Mouse (Mus musculus): Measurements from ENCODE around the gene Nck1. TPM values are rescaled to one million over a fixed set of nuclear protein-coding genes. Genes with fewer than 3 reads are reported as not detected.

Nck1 gene
- total RNA-seq (2018; cell fraction: chromatin; rRNA removed), result 100 to 1,000 TPM in 1 of 26 experiments, 10 to 100 TPM in 25; 18.8 to 126 (median 47.6) TPM
- 100 to 1,000 TPM in 1 of 26 experiments, 10 to 100 TPM in 25; 29.8 to 102 (median 38.8) TPM for total RNA-seq (2018; cell fraction: cytosol; rRNA removed)
- total RNA-seq (2018; cell fraction: nucleus; rRNA removed), result 100 to 1,000 TPM in 1 of 26 experiments, 10 to 100 TPM in 25; 25.6 to 111 (median 60.5) TPM
- polyA plus RNA-seq (2018), result 31.2 to 47.4 TPM (median 39.3 TPM) in 3 replicates

DNA sequence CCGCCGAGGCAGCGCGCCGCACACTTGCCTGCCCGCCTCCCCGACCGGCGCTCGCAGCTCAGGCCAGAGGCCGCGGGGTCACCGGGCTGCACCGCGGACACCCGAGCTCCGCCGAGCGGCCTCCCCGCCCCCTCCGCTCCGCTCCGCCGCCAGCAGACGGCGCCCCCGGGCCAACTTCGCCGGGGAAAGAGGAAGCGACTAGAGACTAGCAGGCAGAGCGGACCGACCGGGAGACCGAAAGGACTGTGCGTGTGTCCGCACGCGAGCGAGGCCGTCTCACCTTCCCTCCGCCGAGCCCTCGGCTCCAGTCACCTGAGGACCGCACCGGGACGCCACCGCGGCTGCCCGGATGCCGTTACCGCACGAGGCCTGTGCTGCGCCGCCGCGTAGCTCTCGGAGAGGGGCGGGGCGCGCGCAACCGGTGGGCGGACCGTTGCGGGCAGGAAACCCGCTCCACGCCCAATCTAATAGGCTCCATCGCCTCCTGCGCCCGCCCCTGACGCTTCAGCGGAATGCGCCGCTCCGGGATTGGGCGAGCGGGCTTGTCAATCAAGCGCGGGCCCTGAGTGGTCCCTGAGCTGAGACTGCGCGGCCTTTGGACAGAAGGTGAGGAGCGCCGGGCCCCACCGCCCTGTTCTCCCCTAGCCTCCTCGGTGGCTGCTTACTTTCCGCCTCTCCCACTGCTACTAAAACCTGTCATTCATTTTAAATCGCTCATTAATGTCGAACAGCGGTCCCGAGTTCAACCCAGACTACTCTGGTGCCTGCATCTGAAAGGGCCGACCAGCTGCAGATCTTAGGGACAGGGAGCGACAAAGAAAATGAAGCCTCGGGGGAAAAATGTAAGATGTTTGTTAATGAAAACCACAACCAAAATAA is at the start of gene Nck1:
TSS of gene Nck1 (minus strand) at position 420 of the 879 bp plus-strand sequence.
- under 1% methylated on average over 82 of the region's 93 CpGs for WGBS (ENCODE audit: missing documents)
- Histone ChIP-seq H3K4me3 (ENCODE audit: inconsistent target) (peak within 1 kb of the TSS; percentile 75), H3K36me3 (ENCODE audit: inconsistent target) (no peaks in the 10 kb centered on the region), H3K27ac (peak within 1 kb of the TSS; percentile 47), H3K79me2 (ENCODE audit: inconsistent target) (peaks cover 51% of the 10 kb centered on the region)

DNA sequence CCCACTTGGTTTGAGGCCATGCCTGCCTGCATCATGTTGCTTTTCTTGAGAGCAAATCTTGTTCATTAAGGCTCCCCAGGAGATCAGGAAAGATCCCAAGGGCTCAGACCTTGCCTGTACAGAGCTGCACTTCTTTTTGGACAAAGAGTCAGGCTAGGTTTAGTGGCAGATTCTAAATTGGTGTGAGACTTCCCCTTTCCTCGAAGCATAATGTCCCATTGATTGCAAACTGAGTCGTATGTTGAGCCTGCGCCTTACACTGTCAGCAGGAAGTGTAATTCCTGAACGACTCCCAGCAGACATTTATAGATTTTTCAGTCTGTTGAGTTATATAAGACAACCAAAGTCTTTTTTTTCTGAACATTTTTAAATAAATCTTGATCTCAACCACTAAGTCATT is 44.5 kb upstream of the Nck1 start:
- Histone ChIP-seq H3K36me3 (ENCODE audit: inconsistent target) (no peaks in the 10 kb centered on the region), H3K4me3 (ENCODE audit: inconsistent target) (no peak overlapping the region), H3K27ac (no peak overlapping the region), H3K79me2 (ENCODE audit: inconsistent target) (no peaks in the 10 kb centered on the region)
- WGBS (ENCODE audit: missing documents), result 18% methylated on average over 4 of the region's 4 CpGs

DNA sequence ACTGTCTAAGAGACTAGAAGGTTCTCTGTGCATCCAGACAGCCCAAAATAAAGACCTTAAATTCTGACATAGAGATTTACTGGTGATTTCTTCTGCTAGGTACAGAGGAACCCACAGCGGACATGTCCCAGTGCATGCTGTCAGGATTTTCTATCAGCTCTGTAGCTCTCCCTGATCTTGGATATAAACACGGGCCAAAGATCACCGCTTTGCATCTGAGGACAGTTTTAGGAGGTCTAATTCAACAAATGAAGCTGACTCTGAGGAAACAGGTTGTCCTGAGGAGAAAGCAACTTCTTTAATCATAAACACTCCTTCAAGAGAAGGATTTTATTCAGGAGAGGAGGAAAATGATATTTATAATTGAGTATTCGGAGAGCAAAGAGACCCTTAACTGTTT is 38.1 kb upstream of the Nck1 start:
- no peaks in the 10 kb centered on the region for H3K36me3 ChIP-seq (ENCODE audit: inconsistent target)
- H3K79me2 ChIP-seq (ENCODE audit: inconsistent target), result no peaks in the 10 kb centered on the region
- 91% methylated on average over 4 of the region's 4 CpGs for WGBS (ENCODE audit: missing documents)
- H3K4me3 ChIP-seq (ENCODE audit: inconsistent target), result no peak overlapping the region
- no peak overlapping the region for H3K27ac ChIP-seq

DNA sequence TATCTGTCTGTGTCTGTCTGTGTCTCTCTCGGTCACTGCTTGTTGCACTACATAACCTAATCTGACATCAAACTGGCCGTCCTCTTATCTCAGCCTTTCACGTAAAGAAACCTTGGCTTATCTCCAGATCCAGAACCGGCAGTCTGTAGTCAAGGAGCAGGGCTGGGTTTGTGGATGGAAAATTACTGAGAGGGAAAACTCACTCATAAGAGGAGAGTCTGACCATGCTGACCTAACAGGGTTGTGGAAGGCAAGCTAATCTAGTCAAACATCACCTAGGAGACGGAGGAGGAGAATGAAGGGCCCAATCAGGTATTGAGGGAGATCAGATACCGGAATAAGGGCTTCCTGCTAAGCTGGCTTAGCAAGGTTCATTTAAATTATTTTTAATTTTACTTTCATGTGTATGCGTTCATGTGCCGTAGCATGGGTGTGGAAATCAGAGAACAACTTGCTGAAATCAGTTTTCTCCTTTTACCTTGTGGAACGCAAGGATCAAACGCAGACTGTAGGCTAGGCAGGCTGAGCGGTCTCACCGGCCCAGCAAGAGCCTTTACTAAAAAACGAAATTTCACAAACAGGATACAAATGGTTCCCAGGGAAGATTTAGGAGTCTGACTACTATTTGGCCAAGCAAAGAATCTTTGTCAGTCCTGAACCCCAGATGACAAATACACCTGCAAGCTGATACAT is 37.1 kb upstream of the Nck1 start:
- H3K36me3 ChIP-seq (ENCODE audit: inconsistent target), result no peaks in the 10 kb centered on the region
- 75% methylated on average over 13 of the region's 13 CpGs for WGBS (ENCODE audit: missing documents)
- no peak overlapping the region for H3K27ac ChIP-seq

DNA sequence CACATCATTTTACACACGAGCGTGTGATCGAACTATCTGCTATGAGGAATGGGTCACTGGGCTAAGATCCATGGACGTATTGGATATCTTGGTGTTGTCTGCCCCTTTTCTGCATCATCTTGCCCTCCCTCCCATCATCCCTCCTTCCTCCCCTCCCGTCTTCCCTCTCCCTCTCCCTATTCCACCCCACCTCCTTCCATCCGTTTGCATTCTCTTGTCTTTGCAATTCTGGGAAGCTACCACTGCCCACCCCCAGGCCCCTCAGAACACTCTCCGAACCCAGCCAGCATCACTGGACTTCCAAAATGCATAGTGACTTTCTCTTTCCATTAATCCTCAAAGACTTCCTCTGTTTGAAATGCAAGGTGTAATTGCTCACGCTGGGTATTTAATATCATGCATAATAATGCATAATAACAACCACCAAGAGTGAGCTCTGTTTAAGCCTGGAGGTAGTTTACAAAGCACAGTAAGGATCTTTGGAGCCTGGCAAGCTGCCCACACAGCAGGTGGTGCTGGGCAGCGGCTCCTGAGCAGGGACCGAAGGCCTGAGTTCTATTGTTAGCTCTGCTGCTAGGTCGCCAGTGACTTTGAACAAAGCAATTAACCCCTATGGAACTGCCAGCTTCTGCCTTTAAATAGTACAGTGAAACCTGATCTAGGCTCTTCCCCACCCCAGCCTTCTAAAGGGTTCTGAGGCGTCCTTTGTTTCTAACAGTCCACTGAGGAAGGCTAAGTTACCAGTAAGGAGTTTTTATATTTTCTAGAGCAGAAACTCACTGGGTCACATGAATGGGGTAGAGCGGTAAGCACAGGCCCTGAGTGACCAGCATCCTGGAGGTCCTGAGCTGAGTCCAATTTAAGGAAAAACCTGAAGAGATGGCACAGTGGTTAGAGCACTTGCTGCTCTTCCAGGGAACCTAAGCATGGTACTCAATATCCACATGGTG is 35.9 kb upstream of the Nck1 start:
- no peaks in the 10 kb centered on the region for H3K36me3 ChIP-seq (ENCODE audit: inconsistent target)
- WGBS (ENCODE audit: missing documents), result 88% methylated on average over 12 of the region's 13 CpGs
- H3K79me2 ChIP-seq (ENCODE audit: inconsistent target), result no peaks in the 10 kb centered on the region
- no peak overlapping the region for H3K4me3 ChIP-seq (ENCODE audit: inconsistent target)
- no peak overlapping the region for H3K27ac ChIP-seq

More for the DNA sequence above, 37.1 kb upstream of the Nck1 start:
- Histone ChIP-seq H3K4me3 (ENCODE audit: inconsistent target) (no peak overlapping the region), H3K79me2 (ENCODE audit: inconsistent target) (no peaks in the 10 kb centered on the region)

DNA sequence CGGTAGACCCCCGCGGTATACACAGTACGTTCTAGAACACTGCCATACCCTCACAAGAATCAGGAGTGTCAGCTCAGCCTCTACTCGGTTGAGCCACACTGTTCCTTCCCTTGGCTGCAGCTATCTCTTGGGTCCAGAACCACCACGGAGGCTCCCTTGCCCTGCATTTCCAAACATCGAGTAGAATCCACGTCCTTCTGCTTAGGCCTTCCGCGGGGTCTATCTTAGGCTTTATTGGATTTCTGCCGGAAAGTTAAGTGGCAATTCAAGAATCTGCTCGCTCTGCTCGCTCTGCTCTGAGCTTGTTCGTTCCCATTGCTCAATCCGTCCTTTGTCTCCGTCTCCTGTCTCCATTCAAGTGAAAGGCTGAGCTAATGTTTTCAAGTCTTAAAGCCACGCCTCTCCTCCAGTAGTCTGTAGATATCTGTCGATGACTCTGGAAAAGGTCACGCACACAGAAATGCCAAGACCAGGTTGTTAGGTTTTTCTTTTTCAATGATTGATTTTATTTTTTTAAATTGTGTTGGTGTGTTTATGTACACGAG is 34.3 kb upstream of the Nck1 start:
- no peak overlapping the region for H3K27ac ChIP-seq
- WGBS (ENCODE audit: missing documents), result 86% methylated on average over 20 of the region's 20 CpGs
- H3K79me2 ChIP-seq (ENCODE audit: inconsistent target), result no peaks in the 10 kb centered on the region
- H3K36me3 ChIP-seq (ENCODE audit: inconsistent target), result no peaks in the 10 kb centered on the region
- no peak overlapping the region for H3K4me3 ChIP-seq (ENCODE audit: inconsistent target)

DNA sequence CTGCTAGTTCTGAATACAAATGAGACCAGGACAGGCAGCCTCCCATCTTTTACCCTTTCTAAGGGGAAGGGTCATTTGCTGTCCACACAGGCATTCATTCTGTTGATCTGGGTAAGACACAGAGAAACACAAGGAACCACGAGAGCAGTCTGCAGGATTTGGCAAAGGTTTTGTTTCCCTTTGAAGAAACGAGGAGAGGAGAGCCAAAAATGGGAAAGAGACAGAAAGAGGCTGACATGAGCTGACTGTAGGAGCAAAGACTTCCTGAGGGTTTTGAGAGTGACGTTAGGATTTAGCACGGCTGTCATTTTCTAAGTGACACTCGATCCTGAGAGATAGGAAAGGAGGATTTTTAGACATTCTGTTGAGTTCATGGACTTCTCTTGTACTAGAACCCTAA is 28.0 kb upstream of the Nck1 start:
- 77% methylated on average over 5 of the region's 5 CpGs for WGBS (ENCODE audit: missing documents)
- Histone ChIP-seq H3K27ac (no peak overlapping the region), H3K36me3 (ENCODE audit: inconsistent target) (no peaks in the 10 kb centered on the region), H3K4me3 (ENCODE audit: inconsistent target) (no peak overlapping the region), H3K79me2 (ENCODE audit: inconsistent target) (no peaks in the 10 kb centered on the region)

DNA sequence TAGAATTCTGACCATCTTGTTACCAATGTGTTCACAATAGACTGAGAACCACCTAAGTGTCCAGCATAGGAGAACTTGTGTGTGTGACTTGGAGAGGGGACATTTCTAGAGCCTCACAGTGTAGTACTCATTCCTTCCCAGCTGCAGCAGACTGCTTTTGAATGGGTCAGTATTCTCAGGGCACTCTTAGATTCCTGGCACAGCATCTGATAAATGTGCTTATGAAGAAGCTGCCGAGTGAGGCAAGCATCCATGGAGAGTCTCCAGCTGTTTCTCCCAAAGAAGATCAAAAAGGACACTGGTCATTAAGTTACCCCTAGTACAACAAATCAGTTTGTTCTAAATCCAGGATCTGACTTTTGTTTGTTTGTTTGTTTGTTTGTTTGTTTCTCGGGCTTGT is 27.4 kb upstream of the Nck1 start:
- 92% methylated on average over 1 of the region's 2 CpGs for WGBS (ENCODE audit: missing documents)
- H3K36me3 ChIP-seq (ENCODE audit: inconsistent target), result no peaks in the 10 kb centered on the region
- no peaks in the 10 kb centered on the region for H3K79me2 ChIP-seq (ENCODE audit: inconsistent target)
- no peak overlapping the region for H3K4me3 ChIP-seq (ENCODE audit: inconsistent target)
- no peak overlapping the region for H3K27ac ChIP-seq

DNA sequence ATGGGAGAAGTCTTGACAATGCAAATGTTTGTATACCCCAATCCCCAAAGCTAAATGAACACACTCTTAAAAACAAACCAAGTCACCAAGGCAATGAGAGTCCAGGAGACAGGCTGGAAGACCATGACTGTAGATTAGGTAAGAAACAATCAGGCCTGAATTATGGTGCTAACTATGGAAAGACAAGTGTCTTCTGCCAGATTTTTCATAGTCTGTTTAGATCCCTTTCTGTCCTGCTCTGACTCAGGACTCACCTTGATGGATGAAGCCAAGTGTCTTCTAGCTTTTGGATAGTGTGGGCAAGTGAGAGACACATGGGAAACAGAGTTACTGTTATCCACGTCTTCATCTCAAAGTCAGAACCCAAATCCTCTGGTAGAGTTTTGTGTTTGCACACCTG is 25.6 kb upstream of the Nck1 start:
- H3K27ac ChIP-seq, result no peak overlapping the region
- no peak overlapping the region for H3K4me3 ChIP-seq (ENCODE audit: inconsistent target)
- 90% methylated on average over 1 of the region's 1 CpGs for WGBS (ENCODE audit: missing documents)
- no peaks in the 10 kb centered on the region for H3K36me3 ChIP-seq (ENCODE audit: inconsistent target)
- no peaks in the 10 kb centered on the region for H3K79me2 ChIP-seq (ENCODE audit: inconsistent target)

DNA sequence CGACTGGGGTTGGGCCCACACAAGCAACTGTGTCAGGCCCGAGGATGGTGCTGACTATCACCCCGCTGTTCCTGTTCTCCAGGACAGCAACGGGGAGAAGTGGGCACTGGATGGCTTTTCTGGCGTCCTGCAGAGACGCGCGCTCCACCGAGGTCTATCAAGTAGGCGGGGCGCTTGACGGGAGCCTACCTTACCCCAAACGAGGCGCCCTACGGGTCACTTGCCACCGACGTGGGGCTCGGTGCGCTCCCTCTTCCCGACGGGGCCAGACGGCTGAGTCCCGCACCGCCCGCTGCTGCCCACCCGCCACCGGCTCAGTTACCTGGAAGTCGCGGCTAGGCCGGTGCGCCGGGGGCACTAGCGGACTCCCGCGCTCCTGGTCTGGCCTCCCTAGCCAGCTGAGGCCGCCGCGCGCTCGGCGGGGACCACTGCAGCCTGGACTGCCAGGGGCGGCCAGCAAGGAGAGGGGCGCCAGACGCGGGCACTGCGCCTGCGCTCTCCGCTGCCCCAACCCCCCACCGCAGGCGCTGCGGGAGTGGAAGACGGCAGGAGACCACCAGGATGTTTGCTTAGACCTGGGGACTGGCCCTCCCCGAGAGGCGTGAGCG is 24.8 kb upstream of the Nck1 start, which contains the start of gene Slc35g2:
TSS of gene Slc35g2 (minus strand) at position 465 of the 608 bp plus-strand sequence.
- Histone ChIP-seq H3K36me3 (ENCODE audit: inconsistent target) (no peaks in the 10 kb centered on the region), H3K27ac (no peak within 1 kb of the TSS), H3K4me3 (ENCODE audit: inconsistent target) (peak within 1 kb of the TSS; percentile 33), H3K79me2 (ENCODE audit: inconsistent target) (no peaks in the 10 kb centered on the region)
- WGBS (ENCODE audit: missing documents), result 3% methylated on average over 35 of the region's 55 CpGs

DNA sequence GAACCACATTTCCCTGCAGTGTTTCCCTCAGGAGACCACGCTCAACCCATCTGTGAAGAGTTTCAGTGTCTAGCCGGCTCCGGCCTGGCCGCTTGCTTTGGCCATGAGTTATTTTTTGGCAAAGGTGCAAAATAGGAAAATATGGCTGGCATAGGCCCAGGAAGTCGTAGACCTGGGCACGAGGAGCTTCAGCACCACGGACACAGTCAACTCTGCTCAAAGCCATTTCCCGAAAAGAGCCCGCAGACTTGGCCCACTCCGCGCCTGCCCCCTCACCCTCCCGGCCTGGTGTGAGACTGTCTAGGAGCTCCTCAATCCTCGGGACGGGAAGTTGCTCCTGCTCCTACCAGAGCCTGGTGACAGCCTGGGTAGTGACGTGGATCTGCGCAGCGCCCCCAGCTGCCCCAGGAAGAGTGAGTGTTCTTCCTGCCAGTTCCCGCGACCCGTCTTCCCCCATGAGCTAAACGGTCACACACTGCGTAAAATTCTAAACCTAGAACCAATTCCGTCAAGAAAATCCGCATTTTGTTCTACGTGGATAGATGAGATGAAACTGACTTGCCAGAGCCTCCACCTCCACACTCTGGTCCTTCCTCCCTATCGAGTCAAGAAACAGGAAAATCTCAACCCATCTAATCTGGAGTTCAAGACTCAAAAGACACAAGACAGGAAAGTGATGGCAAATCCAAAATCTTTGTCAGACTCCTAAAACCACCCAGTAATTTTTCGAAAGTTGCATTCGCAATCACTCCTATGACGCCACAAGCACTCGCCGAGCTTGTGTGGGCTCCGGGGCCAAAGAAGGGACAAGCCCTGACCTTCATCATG is 24.1 kb upstream of the Nck1 start:
- WGBS (ENCODE audit: missing documents), result 10% methylated on average over 32 of the region's 32 CpGs
- Histone ChIP-seq H3K27ac (no peak overlapping the region), H3K4me3 (ENCODE audit: inconsistent target) (peak overlapping the region; percentile 33), H3K36me3 (ENCODE audit: inconsistent target) (no peaks in the 10 kb centered on the region), H3K79me2 (ENCODE audit: inconsistent target) (no peaks in the 10 kb centered on the region)

DNA sequence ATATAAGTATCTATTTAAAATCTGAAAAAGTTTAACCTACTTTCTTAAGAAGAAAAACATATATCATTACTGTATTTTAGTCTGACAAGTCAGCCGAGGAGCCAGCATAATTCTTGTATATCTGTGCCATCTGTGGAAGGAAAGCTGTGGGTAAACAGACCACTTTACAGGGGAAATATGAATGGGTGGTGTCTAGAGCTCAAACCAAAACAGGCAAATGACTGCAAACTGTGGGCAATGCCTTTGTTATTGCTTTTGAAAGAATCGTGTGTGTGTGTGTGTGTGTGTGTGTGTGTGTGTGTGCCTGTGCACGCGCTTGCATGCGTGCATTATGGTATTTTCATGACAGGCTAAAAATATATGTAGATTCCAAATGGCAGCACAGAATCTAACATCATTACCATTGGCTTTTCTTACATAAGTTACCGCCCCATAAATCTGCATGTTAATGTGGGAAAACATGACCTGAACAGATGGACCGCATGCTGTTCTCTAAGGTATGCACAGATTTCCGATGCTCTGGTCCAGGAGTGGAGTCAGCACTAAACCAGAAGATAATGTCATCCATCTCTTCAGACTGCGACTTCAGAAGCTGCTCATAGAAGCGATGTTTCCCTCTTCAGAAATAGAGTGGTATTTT is 14.4 kb upstream of the Nck1 start:
- no peaks in the 10 kb centered on the region for H3K36me3 ChIP-seq (ENCODE audit: inconsistent target)
- H3K79me2 ChIP-seq (ENCODE audit: inconsistent target), result no peaks in the 10 kb centered on the region
- no peak overlapping the region for H3K27ac ChIP-seq
- 87% methylated on average over 10 of the region's 10 CpGs for WGBS (ENCODE audit: missing documents)
- H3K4me3 ChIP-seq (ENCODE audit: inconsistent target), result no peak overlapping the region

Data from macrophage (primary cell).